Mouse (Mus musculus): ENCODE measurements around the gene Olfr512.

Olfr512 gene

DNA sequence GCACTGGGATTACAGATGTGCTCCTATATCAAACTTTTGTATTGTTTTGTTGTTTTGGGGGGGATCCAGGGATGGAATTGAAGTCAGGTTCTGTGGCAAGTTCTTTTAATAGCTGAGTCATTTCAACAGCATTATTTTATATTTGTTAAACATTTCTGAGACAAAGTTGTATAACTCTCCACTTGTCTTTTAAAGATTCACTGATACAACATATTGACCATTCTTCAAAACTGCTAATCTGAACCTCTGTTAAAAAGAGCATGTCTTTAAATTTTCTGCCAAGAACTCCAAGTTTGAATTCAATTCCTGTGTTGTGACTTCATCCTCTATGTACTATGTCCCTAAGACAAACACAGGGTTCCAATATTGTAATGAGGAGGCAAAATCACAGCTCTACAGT is at the start of gene Olfr512:
Gene Olfr512, plus strand, starts transcription at position 301 of the 400 bp plus-strand sequence.
- in situ Hi-C loops (cut with MboI, MseI), result loop anchor here (10.0 kb wide), 1 partner anchor 738 kb away; no protein-coding TSS in a partner anchor

DNA sequence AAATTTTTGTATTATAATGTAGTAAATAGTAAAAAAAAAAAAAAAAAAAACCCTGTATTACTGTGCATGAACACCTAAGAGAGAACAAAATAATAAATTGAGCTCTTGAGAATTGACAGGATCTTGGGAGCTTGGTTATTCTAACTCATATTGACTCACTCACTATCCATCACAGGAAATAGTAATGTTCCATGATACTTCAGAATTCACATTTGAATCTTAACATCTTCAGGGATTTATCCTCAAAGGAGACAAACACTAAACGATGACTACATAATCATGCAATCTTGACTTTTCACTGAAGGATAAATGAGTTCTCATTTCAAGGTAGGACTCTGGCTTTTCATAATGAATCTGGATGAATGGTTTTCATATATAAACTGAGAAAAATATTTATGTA is 47.0 kb upstream of the Olfr512 start, which contains the start of gene Olfr510:
Gene Olfr510, plus strand, starts transcription at position 301 of the 400 bp plus-strand sequence.
- in situ Hi-C loops (cut with MboI, MseI), result no loop called here

DNA sequence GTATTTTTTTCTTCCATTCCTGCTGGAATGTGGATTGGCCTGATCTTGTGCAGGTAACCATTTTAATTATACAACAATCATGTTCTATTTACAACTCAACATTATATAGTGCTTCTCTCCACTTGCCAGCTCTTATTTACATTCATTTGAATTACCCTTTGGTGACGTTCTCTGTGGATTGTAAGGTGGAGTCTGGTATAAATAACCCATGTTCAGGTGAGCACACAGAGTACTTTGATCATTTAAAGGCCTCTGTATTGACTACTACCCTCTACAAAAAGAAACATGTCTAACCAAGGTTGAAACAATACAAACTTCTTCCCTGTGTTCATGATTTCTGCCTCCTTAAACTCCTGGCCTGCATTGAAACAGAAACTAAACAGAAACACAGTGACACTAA is 42.1 kb upstream of the Olfr512 start:
- in situ Hi-C loops (cut with MboI, MseI), result loop anchor here (5.0 kb wide), 1 partner anchor 66 kb away; no protein-coding TSS in a partner anchor

DNA sequence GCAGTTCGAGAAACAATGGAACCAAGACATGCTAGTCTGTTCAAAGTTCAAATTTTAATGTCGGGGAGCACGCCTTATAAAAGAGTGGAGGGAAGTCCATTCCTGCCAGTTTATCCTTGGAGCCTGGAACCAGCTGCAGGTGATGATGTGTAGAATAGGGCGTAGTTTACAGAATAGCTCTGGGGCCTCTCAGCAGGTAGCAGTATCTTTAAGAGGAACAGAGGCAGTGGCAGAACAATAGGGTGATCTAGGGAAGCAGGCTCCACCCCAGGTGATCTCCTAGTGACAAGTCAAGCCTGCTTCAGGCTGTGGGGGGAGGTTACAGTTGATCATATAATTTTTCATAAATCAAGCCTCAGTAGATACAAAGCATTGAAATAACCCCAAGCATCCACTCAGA is 34.2 kb upstream of the Olfr512 start:
- in situ Hi-C loops (cut with MboI, MseI), result no loop called here

DNA sequence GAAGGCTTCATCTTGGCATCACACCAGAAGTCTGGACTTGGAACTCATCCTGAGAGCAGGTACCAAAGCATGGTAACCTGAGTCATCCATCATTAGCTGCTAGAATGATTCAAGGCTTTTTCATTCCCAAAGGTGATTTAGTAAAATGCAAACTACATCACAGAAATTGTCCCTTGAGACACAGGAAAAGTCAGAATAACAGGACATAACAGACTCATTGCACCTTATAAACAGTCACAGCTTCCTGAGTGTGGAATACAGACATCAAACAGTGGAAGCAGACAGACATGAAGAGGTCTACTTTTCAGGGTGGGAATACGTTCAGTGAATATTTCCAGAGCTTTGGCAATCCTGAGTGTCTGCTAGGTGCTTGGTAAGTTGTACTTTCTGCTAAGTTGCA is 37.6 kb downstream of the Olfr512 start, which contains the start of gene Olfr513:
Gene Olfr513, plus strand, starts transcription at position 301 of the 400 bp plus-strand sequence.
- in situ Hi-C loops (cut with MboI, MseI), result no loop called here

DNA sequence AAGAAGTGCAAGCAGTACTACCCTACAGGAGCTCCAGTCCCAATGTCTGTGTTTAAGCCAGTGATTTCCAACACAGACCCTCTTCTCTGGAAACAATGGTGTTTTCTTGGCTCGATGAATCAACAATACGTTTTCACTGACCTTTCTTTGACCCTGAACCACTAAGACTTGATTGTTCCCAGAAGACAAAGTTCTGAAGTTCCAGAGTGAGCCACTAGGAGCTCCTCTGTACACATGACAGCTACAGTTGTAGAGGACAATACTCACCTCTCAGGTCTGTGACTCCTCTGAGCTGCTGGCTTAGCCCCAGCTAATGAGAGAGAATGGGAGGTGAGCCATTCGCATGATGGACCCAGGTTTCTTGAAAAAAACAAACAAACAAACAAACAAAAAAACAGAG is 47.3 kb downstream of the Olfr512 start:
- in situ Hi-C loops (cut with MboI, MseI), result no loop called here
